Mouse (Mus musculus) spleen, postnatal 0 days (tissue): ENCODE data around the gene Wars. TPM values are rescaled to one million over a fixed set of nuclear protein-coding genes. Genes with fewer than 3 reads are reported as not detected.

Source experiments
- microRNA counts: library from miRNA; unstranded; fragments of <30 nt; microRNA quantifications from one replicate; lab custom pipeline; 2015
- polyA plus RNA-seq: library from polyadenylated mRNA; unstranded; fragments of >200 nt; fragmentation: Nextera tagmentation; extraction: Ambion mirVana; gene quantifications from 2 replicates; pipeline ENCODE4 v1.2.1, GENCODE M21; 2015

The Wars gene
- 25.2 and 28.2 TPM in 2 replicates for polyA plus RNA-seq

DNA sequence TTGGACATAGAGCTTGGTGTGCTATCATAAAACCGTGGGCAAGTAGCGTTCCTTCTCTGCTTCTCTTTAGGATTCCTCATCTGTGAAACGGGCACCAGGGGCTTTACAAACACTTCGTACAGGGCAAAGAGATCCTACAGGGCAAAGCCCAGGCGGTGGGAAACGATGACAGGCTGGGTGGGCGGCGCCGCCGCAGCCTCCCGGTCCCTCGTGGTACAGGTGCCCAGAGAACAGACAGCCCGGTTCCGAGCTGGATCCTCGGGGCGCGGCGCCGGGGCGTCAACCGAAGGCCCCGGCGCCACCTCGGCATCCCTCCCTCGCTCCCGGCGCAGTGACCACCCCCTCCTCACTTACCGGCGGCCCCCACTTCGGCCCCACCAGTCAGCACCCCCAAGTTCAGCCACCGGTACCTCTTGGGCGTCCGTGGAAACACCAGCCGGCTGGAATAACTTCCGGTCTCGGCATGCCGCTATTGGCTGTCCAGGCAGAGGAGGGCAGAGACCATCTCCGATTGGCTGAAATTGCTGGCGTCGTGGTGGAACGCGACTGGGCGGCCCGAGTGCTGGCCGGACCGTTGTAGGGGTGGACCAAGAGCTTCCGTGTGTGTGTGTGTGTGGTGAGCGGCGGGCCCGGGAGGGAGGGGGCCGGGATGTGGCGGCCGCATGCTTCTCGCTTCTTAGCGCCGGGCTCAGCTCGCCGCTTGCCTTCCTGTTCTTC, at the start of gene Wars:
TSS of gene Wars (minus strand) at position 460 of the 717 bp plus-strand sequence.

DNA sequence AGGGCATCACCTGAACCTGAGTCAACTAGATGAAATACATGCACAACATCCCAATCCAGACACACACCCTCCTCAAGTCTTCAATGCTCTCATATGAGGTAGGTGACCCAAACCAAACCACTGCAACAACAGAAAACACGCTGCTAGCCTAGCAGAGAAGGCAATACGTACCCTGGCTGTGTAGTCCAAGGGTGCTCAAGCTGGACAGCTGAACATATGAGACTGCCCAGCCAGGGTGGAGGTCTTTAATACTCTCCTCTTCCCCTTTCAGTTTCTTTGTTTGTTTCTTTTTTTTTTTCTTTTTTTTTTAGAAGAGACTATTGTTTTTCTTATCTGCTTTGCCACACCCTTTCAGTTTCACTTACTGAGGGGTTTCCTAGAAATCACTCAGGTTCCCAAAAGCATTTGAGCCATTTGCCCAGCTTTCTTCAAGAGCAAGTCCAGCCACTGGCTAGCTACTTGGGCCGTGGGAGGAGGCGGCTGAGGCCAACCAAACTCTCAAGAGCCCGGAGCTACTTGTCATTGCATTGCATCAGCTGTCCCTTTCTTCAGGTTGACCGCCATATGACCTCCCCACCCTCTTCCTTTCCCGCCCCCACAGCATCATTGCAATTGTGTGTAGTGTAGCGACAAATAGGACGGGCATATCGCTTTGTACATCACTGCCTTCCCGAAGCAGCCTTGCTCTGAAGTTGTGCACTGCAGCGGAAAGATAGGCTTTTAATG, 822 bp downstream of the Wars start, which contains the start of gene Wdr25:
TSS of gene Wdr25 (plus strand) at position 643 of the 726 bp plus-strand sequence.

DNA sequence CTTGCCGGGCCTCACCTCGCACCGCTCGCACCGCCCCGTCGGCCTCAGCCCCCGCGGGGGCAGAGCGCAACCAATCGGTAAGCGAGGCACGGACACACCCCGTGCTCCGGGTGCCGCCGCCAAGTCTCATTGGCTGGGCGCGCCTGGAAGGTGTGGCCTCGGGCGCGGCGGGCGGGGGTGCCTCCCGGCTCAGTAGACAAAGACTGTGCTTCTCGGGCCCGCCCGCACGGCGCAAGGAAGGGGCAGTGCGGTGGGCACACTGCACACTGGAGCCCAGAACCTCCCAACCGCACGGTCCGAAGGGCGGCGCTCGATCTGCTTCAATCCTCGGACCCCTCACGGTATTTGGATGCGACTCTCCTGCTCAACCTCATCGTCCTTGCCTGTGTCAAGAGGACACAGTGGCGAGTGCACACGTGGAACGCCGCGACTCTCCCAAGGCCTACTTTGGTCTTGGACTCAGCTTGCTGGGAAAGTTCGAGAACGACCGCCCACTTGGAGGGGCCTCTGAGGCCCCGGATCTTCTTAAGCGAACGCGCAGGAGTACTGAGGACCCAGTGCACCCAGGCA, 58.0 kb downstream of the Wars start, which contains the start of the genes Slc25a29 and Slc25a47:
TSS of gene Slc25a29 (minus strand) at position 44 of the 570 bp plus-strand sequence.
TSS of gene Slc25a47 (plus strand) at position 207 of the 570 bp plus-strand sequence.

MicroRNA genes within 50 kb of the gene (microRNA counts, 519-probe panel; counts per million panel counts)
- microRNA mmu-miR-345-3p (lab: Ali Mortazavi, UCI): 88.3 counts per million
- microRNA mmu-miR-345-5p (lab: Ali Mortazavi, UCI): 88.3 counts per million

Other genes with a start within 250 kb of the Wars start
- 0.17 and 0.53 TPM in 2 replicates for gene Degs2, start 191.9 kb downstream of the Wars start, polyA plus RNA-seq
- gene Yy1, start 101.2 kb downstream of the Wars start, polyA plus RNA-seq: 11.7 and 12.5 TPM in 2 replicates
- gene Slc25a29, start 58.3 kb downstream of the Wars start, polyA plus RNA-seq: 1.3 and 1.4 TPM in 2 replicates
- 1.8 and 3.2 TPM in 2 replicates for gene Slc25a47, start 58.1 kb downstream of the Wars start, polyA plus RNA-seq
- 3.3 and 3.8 TPM in 2 replicates for gene Wdr25, start 543 bp downstream of the Wars start, polyA plus RNA-seq
- 0.60 and 0.99 TPM in 2 replicates for gene Begain, start 174.0 kb upstream of the Wars start, polyA plus RNA-seq